Mouse (Mus musculus): ENCODE results near the gene Lrrk1.

GRCm38 (mm10) chr7:66217011-66217410, 171.1 kb downstream of the Lrrk1 start:
- no peak for TF ChIP-seq CTCF (IDR thresholded peaks at IDR 0.05; ENCODE audit: insufficient read depth, low read length)
- TF ChIP-seq POLR2A (IDR thresholded peaks at IDR 0.05; ENCODE audit: borderline replicate concordance, extremely low read depth, low read depth, low read length) = no peak
